Mouse (Mus musculus) brown adipose tissue, adult 24 weeks (tissue): ENCODE measurements around the gene Msto1. TPM values are rescaled to one million over a fixed set of nuclear protein-coding genes. Genes with fewer than 3 reads are reported as not detected.
"Not testable (repeated sequence)": the region's sequence is repeated elsewhere in the genome, so short reads cannot be mapped to it uniquely, and the experiment has no call there.

Experiments
- H3K27ac ChIP-seq: fragments of 200-500 bp; replicated peaks from 2 replicates; pipeline ENCODE4 v1.5.1; 2012; ENCODE audit warnings: low read depth, mild to moderate bottlenecking, low read length
- H3K4me1 ChIP-seq: fragments of 200-500 bp; 2 replicates; pipeline ENCODE4 v1.6.1; 2012; ENCODE audit warnings: low read length, mixed read lengths; ENCODE audit not compliant: control insufficient read depth, insufficient read depth, insufficient read length
- H3K4me3 ChIP-seq: fragments of 200-500 bp; 2 replicates; pipeline ENCODE4 v1.5.1; 2012; ENCODE audit warnings: low read depth, mild to moderate bottlenecking, low read length, moderate library complexity; ENCODE audit not compliant: insufficient read depth
- polyA plus RNA-seq: library from polyadenylated mRNA; stranded (reverse); fragments of >200 nt; gene quantifications from 2 replicates; pipeline ENCODE4 v1.2.4, GENCODE M21; 2012; ENCODE audit not compliant: missing spikeins, insufficient read depth, insufficient read length

The Msto1 gene
- polyA plus RNA-seq, 1 experiment = 9.3 TPM

DNA sequence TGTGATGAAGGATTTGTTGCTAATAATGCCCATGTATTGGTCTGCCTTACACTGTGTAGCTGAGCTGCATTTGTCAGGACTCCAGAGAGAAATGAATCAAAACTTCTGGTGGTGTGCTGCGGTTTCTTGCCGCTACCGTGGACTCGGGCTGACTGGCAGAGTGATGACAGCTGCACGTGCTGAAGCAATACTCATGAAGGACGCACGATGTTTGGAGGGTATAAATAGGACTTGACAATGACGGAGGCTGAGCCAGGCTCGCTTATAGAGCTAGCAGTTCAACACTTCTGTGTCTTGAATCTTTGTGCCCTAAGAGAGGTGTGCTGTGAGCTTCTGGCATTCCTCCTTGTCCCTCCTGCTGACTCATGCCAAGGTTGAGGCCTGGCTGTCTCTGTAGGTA lies 7.6 kb upstream of the Msto1 start:
- Histone ChIP-seq H3K4me3 (no peak overlapping the region), H3K27ac (no peak overlapping the region), H3K4me1 (no peaks in the 10 kb centered on the region)

DNA sequence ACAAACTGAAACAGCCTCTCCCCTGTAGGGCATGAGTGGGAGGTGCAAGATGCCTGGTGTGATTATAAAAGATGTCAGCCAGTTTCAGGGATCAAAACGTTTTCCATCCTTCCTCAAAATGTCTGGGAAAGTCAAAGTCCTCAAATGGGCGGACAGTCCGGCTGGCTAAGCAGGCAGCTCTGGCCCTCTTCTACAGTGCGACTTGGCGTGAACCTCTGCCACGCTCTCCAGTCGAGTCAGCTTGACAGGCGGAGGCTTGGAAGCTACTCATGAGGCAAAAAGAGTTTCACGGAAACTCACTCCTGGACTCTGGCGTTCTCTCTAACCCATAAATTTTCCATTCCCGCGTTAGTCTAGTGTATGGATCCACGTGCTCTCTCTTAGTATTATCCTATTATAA lies 5.2 kb upstream of the Msto1 start:
- Histone ChIP-seq H3K4me3 (no peak overlapping the region), H3K27ac (no peak overlapping the region), H3K4me1 (no peaks in the 10 kb centered on the region)

- no peaks in the 10 kb centered on the region for H3K4me1 ChIP-seq
- peak overlapping the region; percentile 90 for H3K4me3 ChIP-seq
- peak overlapping the region; percentile 97 for H3K27ac ChIP-seq
These were observed 598 bp upstream of the Msto1 start for GRCm38 (mm10) chr3:88914384-88914810.

DNA sequence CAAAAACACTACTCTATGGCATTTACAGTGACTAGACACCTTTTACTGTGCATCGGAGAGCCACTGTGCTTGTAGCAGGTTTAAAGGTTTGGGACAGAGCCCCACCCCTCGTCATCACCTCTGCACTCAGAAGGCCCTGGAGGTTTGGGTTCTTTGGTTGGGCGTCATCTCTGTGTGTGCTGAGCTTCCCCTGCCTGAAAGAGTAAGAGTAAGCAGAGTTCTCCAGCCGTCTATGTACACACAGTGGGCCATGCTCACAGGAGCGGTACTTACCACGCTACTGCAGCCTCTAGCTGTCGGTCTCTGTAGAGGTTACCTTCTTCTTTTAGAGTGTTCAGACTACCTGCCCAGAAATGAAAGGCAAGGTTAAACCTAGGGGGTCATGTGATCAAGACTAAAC lies 1.2 kb downstream of the Msto1 start:
- no peaks in the 10 kb centered on the region for H3K4me1 ChIP-seq
- H3K4me3 ChIP-seq = 0 out of 2 replicates have a peak overlapping the region, but pooled peaks have one; percentile 17
- no peak overlapping the region for H3K27ac ChIP-seq

DNA sequence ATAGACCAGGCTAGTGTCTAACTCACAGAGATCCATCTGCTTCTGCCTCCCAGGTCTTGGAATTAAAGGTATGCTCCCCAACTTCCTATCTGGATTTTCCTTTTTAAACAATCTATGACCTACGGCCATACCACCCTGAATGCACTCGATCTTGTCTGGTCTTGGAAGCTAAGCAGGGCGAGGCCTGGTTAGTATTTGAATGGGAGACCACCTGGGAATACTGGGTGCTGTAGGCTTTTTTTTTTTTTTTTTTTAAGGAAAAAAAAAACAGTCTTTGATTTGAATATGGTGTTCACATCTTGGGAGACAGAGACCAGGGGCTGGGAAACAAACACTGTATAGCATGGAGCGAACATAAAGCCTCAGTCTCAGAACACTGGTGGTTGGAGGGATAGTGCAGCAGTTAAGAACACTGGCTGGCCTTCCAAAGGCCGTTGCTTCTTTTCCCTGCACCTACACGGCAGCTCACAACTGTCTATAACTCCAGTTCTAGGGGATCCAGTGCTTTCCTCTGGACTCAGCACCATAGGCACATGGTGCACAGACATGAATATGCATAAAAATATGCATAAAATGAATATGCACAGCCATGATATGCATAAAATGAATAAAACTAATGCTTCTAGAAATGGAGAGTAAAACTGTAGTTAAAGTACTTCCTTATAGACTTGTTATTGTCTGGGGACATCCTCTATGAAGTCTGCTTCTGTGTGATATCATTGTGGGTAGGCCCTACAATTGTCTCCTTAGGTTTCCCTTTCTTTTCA lies 7.2 kb downstream of the Msto1 start:
- Histone ChIP-seq H3K27ac (no peak overlapping the region), H3K4me1 (no peaks in the 10 kb centered on the region), H3K4me3 (no peak overlapping the region)

DNA sequence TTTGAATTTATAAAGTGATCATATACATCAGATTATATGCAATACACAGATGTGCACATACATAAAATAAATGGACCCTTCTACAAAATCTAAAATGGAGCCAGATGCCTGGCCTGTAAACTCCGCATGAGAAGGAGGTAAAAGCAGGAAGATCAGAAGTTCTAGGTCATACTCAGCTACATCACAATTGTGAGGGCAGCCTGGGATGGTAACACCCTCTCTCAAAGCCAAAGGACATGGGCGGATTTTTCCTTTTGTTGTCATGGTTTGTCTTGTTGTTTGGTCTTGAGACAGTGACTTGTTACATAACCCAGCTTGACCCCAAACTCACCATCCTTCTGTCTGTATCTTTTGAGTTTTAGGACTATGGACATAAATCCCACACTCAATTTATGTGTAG lies 8.1 kb downstream of the Msto1 start:
- H3K4me3 ChIP-seq = no peak overlapping the region
- no peaks in the 10 kb centered on the region for H3K4me1 ChIP-seq
- no peak overlapping the region for H3K27ac ChIP-seq

DNA sequence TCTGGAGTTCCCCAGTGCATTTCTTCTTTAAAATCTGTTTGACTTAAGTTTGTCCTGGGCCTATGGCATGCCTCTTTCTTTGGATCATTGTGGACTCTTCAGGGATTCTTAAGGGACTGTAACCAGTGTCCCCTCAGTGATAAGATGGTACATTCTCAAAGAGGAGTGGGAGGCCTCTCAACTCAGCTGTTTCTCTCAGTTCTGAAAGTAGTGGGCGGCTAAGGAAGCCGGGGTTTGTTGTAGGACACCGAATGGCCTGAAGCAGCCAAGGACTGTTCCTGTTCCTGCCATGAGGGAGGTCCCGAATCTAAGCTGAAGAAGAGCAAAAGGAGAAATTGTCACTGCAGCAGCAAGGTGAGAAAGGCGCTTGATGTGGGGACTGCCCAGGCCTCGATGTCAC lies 8.6 kb downstream of the Msto1 start:
- no peak overlapping the region for H3K4me3 ChIP-seq
- no peak overlapping the region for H3K27ac ChIP-seq
- no peaks in the 10 kb centered on the region for H3K4me1 ChIP-seq

DNA sequence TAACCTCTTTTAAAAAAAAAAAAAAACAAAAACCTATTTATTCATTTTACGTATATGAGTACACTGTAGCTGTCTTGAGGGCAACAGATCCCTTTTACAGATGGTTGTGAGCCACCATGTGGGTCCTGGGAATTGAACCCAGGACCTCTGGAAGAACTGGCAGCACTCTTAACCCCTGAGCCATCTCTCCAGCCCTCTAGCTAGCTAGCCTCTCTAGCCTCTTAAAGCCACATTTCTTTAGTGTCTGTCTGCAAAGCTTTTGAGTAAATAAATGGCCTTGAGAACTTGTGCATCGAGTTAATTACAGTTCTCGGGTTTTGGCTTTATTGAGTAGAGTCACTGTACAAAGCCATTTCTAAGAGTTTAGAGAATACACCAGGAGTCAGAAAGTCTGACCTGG lies 9.0 kb downstream of the Msto1 start:
- no peaks in the 10 kb centered on the region for H3K4me1 ChIP-seq
- H3K27ac ChIP-seq = no peak overlapping the region
- no peak overlapping the region for H3K4me3 ChIP-seq

DNA sequence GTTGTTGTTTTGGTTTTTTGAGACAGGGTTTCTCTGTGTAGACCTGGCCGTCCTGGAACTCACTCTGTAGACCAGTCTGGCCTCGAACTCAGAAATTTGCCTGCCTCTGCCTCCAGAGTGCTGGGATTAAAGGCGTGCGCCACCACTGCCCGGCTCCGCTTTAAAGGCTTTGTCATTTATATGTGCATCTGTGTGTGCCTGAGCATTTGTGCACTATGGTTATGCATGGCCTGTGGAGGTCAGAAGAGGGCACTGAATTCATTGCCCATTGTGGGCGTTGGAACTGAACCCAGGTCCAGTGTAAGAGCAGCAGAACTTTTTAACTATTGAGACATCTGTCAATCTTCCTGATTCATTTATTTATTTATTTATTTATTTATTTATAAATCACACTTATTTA lies 20.8 kb downstream of the Msto1 start:
- not testable (repeated sequence) for H3K4me3 ChIP-seq, H3K27ac ChIP-seq, H3K4me1 ChIP-seq

DNA sequence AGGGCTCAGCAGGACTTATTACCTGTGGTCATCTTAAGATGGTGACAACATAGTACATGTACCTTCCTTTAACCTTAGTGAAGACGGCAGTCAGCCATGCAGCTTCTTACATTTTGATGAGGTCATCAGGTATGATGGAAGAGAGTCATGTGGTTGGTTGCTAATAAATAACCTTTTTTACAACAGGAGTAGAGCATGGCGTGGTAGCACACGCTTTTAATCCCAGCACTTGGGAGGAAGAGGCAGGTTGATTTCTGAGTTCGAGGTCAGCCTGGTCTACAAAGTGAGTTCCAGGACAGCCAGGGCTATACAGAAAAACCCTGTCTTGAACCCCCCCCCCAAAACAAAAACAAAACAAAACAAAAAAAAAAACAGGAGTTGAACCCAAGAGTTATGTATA lies 31.3 kb downstream of the Msto1 start:
- H3K4me3 ChIP-seq, H3K4me1 ChIP-seq, H3K27ac ChIP-seq: not testable (repeated sequence)

GRCm38 (mm10) chr3:88868449-88868848 lies 45.4 kb downstream of the Msto1 start:
- not testable (repeated sequence) for H3K4me3 ChIP-seq, H3K4me1 ChIP-seq, H3K27ac ChIP-seq

GRCm38 (mm10) chr3:88867177-88867576 lies 46.6 kb downstream of the Msto1 start:
- H3K4me3 ChIP-seq, H3K4me1 ChIP-seq, H3K27ac ChIP-seq: not testable (repeated sequence)

- H3K27ac ChIP-seq, H3K4me3 ChIP-seq, H3K4me1 ChIP-seq: not testable (repeated sequence)
These were observed 47.1 kb downstream of the Msto1 start for GRCm38 (mm10) chr3:88866735-88867134.

- Histone ChIP-seq H3K4me3 (no peak overlapping the region), H3K4me1 (no peaks in the 10 kb centered on the region), H3K27ac (no peak overlapping the region)
These were observed 51.7 kb downstream of the Msto1 start for GRCm38 (mm10) chr3:88862129-88862528.

DNA sequence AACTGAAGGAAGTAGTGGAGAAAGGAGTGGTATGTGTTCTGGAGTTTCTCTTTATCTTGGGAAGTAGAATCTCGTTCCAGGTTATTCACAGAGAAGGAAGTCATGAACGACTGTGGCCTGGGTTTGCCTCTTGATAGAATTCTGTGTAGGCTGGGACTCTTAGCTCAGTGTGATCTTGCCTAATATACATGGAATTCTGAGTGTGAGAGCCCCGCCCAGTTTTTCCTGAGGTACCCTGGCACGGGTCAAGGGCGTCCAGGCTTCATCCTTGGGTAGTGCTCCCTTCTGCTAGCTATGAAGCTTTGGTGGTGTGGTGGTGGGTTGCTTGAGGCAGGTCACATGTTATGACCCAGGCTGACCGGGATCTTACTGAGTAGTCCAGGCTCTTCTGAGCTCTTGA lies 58.0 kb downstream of the Msto1 start:
- Histone ChIP-seq H3K27ac (no peak overlapping the region), H3K4me3 (no peak overlapping the region), H3K4me1 (no peaks in the 10 kb centered on the region)
